Mouse (Mus musculus) G1E-ER4 (cell line): ENCODE results near the gene Fthl17a. TPM values are rescaled to one million over a fixed set of nuclear protein-coding genes. Genes with fewer than 3 reads are reported as not detected.

Source experiments
- GATA1 ChIP-seq: IDR thresholded peaks from one replicate; pipeline ENCODE4 v1.8.0; 2012; ENCODE audit warnings: low read length, inconsistent platforms
- polyA plus RNA-seq: library from polyadenylated mRNA; stranded (reverse); fragments of >175 nt; gene quantifications from 2 replicates; pipeline ENCODE4 v1.2.3, GENCODE M21; 2012

The Fthl17a gene
- polyA plus RNA-seq = not detected in 2 replicates

DNA sequence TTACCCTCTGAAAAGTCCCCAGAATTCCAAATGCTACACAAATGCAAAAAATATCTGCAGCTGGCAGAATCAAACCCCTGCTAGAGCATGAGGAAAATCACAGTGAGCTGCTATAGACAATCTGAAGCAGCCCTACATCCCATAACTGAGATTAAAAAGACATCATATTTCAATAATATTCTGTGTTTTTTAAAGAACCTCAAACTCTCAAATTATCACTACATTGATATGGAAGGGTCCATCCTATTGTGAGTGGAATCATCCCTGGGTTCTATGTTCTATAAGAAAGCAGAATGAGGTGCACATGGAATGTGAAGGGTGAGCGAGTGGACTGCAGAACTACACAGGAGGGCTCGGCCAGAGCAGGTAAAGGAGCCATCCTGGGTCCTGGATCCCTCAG lies at the start of gene Fthl17a:
TSS of gene Fthl17a (plus strand) at position 301 of the 400 bp plus-strand sequence.
- no peak for TF ChIP-seq GATA1

DNA sequence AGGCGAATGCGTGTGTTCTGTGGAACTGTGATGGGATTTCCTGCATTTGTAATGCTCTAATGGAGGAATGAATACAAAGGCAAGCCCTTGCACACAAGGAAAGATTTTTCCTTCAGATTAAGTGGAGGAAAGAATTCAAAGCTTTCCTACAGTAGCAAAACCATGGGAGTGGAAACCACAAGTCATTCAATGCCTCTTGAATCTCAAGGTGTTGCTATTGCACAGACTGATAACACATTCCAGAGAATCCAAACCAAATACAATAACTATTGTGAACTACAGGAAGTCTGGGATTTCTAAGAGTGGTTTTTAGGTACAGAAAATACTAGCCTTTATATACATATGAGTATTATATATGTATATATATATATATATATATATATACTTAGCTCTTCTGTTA lies 42.5 kb upstream of the Fthl17a start:
- TF ChIP-seq GATA1 = no peak

DNA sequence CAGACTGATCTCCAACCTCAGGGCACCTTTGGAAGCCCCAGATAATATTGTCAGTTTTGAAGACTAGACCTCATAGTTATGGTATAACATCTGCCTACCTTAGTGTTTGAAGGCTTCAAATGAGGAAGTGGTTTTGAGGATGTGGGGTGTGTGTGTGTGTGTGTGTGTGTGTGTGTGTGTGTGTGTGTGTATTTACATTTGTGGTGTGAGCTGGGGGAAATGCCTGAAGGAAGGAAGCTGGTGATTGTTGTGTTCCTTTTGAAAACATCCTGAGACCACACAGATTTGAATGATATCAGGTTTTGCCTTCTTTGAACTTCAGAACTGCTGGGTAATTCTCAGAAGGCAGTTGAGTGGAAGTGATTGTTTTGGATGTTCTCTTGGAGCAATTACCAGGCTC lies 22.6 kb upstream of the Fthl17a start:
- TF ChIP-seq GATA1 = no peak

DNA sequence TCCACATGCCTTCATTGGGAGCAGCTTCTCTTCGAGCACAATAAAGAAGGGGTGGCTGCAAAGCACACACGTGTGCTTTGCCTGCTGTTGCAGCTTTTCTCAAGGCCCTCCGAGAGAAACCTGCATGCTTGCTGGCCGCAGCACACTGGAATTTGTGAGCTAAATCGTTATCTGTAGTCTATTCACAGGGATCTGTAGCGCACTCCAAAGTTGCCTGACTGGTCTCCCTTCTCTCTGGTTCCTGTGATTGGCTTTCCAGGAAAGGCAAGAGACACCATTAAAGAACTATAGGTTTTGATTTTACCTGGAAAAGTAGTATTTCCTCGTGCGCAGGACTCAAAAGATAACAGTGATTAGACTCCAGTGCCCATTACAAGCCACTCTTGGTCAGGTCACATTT lies 22.3 kb downstream of the Fthl17a start:
- TF ChIP-seq GATA1 = no peak

DNA sequence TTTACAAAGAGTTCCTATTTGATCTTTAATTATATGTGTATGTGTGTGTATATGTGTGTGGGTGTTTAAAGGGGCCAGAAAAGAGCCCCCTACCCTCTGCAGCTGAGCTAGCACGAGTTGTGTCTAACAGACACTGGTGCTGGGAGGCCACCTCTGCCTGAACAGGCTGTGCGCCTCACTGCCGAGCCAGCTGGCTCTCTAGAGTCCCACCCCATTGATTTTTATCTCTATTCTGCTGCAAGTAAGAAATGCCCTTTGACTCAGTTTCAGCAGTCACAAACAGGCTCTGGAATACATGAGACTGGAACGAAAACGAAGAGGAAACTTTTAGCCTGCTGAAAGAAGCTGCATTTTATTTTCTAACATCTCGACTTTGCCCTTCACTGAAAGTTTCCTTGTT lies 22.8 kb downstream of the Fthl17a start:
- TF ChIP-seq GATA1 = no peak

DNA sequence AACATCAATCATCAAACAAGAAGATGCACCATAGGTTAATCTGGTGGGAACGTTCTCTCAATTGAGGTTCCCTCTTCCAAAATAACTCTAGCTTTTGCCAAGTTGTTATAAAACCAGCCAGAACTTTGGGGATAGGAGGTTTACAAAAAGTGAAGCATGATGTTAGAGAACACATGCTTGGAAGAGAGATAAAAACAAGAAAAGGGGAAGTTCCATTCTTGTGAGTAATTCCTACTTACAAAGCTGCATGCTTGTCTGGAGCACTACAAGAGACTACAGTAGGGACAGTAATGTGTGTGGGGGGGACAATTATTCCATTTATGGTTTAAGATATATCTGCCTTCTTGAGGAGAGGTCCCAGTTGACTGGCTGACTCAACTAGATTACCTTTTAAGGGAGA lies 40.4 kb downstream of the Fthl17a start:
- TF ChIP-seq GATA1 = no peak

DNA sequence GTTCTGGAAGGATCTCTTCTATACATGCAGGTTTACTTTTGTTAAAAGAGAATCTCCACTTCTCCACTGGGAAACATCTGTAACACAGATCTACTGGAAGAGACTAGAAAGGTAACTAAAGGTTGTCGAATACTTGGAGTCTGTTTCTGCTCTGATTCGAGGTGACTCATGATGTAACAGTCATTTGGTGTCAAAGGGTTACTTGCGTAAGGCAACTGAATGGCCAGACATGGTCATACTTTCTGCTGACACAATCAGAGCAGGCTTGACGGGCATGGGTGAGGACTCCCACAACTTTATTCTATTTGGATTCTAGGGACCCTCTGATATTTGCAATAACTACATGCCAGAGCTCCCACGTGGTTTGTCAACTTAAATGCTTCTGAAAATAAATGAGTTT lies 43.3 kb downstream of the Fthl17a start:
- TF ChIP-seq GATA1 = no peak

DNA sequence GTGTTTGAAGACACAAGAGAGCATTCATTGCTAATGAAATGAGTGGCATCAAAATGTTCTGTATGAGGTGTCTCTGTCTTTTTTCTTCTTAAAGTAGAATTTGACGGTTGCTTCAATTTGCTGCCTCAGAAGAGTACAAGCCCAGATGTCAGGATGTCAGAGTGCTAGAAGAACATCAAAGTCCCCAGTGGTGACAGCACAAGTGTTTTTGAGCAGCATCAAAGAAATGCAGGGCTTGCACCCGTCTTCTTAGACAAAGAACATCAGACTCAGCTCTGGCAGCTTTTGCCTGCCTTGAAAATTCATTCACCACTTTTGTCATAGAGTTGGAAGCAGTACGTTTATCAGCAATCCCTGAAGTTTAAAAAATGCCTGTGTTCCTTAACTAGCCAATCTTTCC lies 44.5 kb downstream of the Fthl17a start:
- TF ChIP-seq GATA1 = no peak

DNA sequence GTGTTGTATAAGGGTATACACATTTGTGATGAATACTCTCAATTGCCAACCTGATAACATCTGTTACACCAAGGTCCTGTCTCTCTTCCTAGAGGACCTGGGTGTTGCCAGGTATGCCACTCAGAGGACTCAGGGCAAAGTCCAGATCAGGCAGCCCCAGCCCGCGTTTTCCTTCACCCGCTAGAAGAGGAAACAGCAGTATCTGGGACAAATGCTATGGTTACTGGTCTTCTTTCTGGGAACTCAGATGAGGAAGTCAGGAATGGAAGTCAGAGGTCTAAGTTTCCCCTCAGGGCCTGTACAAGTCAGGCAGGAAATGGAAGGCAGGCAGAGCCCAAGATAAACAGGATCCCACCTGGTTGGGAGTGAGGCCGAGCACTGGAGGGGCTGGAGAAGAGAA lies 55.2 kb downstream of the Fthl17a start:
- TF ChIP-seq GATA1 = no peak

DNA sequence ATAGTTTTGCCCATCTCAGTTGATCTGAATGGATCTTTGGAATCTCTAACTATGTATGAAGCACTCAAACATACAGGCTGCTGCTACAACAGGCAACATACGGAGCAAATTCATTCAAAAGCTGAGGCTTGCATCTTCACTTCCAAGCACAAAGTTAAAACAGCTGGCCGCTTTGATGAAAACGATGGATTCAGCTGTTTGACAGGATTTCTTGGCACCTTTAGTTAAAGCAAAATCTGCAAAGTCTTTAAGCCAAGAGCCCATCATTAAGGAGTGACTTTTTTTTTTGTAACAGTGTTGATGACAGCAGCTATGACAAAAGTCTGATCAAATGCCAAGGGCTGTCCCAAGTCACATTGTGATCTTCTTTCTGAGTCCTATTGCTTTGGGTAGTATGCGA lies 69.1 kb downstream of the Fthl17a start:
- TF ChIP-seq GATA1 = no peak

DNA sequence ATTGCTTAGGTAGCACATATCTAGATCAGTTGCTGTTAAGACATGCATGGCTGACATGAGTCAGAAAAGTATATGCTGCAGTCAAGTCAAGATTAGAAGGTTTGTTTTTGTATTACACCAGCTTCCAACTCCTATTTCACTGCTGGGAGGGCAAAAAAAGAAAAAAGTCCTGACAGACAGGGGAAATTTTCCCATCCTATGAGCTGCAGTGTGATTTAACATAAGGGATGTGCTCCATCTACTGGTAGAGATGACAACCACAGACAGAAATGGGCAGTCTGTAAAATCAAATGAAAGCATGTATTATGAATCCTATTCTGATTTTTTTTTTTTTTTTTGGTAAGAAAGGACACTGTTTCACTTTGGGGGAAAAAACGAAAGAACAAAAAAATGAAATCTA lies 69.7 kb downstream of the Fthl17a start:
- TF ChIP-seq GATA1 = no peak
